Mouse (Mus musculus) G1E (cell line): ENCODE results near the gene Wnk4.

ENCODE experiments used
- CTCF ChIP-seq: IDR thresholded peaks from 2 replicates; pipeline ENCODE4 v1.5.1; 2012; ENCODE audit warnings: low read depth, low read length, inconsistent platforms, mixed read lengths
- GATA1 ChIP-seq: IDR thresholded peaks from 2 replicates; pipeline ENCODE4 v1.6.1; 2012; ENCODE audit warnings: borderline replicate concordance, low read length, inconsistent platforms, mixed read lengths

GRCm38 (mm10) chr11:101311083-101311482, 50.7 kb downstream of the Wnk4 start:
- TF ChIP-seq CTCF (no peak), GATA1 (no peak)
